Mouse (Mus musculus): Measurements from ENCODE around the gene Clnk. TPM values are rescaled to one million over a fixed set of nuclear protein-coding genes. Genes with fewer than 3 reads are reported as not detected.

The Clnk gene
- total RNA-seq, 1 experiment = 0.36 TPM

- TF ChIP-seq ZC3H11A (IDR thresholded peaks at IDR 0.05; ENCODE audit: borderline replicate concordance, low read depth, low read length) = no peak
- TF ChIP-seq ZNF384 (IDR thresholded peaks at IDR 0.05; ENCODE audit: low read depth, low read length) = no peak
- TF ChIP-seq CHD2 (IDR thresholded peaks at IDR 0.05; ENCODE audit: low read depth, low read length) = no peak
- TF ChIP-seq HCFC1 (IDR thresholded peaks at IDR 0.05; ENCODE audit: borderline replicate concordance, insufficient read depth, low read length) = no peak
- H3K27ac ChIP-seq (ENCODE audit: insufficient read depth, low read depth, low read length, poor library complexity, severe bottlenecking) = peak overlapping the region; percentile 96
- in situ Hi-C loops (cut with MboI; ENCODE audit: low sequenced_read_pairs in 2 of 2, unreplicated experiment in 2 of 2) = no loop called here
- no peaks in the 10 kb centered on the region for H3K36me3 ChIP-seq (ENCODE audit: control insufficient read depth, insufficient read depth, low read length, poor library complexity, severe bottlenecking)
- H3K9ac ChIP-seq (ENCODE audit: insufficient read depth, low read depth, low read length, poor library complexity, severe bottlenecking) = no peak overlapping the region
- no peak overlapping the region for H3K4me3 ChIP-seq (ENCODE audit: insufficient read depth in 1 of 2, low read depth in 1 of 2, low read length in 2 of 2, poor library complexity in 1 of 2, severe bottlenecking in 1 of 2)
- DNase-seq (ENCODE audit: low read depth, low spot score) = peak; percentile 47
- H3K9me3 ChIP-seq (ENCODE audit: control insufficient read depth, insufficient read depth, low read depth, low read length) = no peaks in the 10 kb centered on the region
- H3K4me1 ChIP-seq (ENCODE audit: control insufficient read depth in 2 of 2, insufficient read depth in 2 of 2, low read length in 2 of 2, poor library complexity in 1 of 2) = peaks cover 6 to 11% of the 10 kb centered on the region in 2 experiments
These were observed 217.8 kb downstream of the Clnk start for GRCm38 (mm10) chr5:38658836-38659235.

Other genes with a start within 250 kb of the Clnk start
- 31.0 and 34.0 TPM in 2 replicates for gene Zfp518b, start 192.0 kb downstream of the Clnk start, total RNA-seq (2012; rRNA removed)

Data from ES-E14 (cell line).